Mouse (Mus musculus) intestine, postnatal 0 days (tissue): ENCODE measurements around the gene Pax6. TPM values are rescaled to one million over a fixed set of nuclear protein-coding genes. Genes with fewer than 3 reads are reported as not detected.

Experiments
- ATAC-seq: fragments of 200-750 bp; cut with Nextera tagmentation; 2 replicates; pipeline ENCODE4 v1.8.0; 2017; ENCODE audit warnings: mild to moderate bottlenecking, moderate TSS enrichment, moderate library complexity
- H3K27ac ChIP-seq: fragments of 300-500 bp; sonication (generic); 2 replicates; pipeline ENCODE4 v1.5.1; 2014; ENCODE audit warnings: mild to moderate bottlenecking, low read depth, low read length, moderate library complexity
- H3K27me3 ChIP-seq: fragments of 300-500 bp; sonication (generic); replicated peaks from 2 replicates; pipeline ENCODE4 v1.6.1; 2014; ENCODE audit warnings: low read length, mixed read lengths; ENCODE audit not compliant: control insufficient read depth, insufficient read depth
- H3K36me3 ChIP-seq: fragments of 300-500 bp; sonication (generic); 2 replicates; pipeline ENCODE4 v1.6.1; 2014; ENCODE audit warnings: mild to moderate bottlenecking, moderate library complexity; ENCODE audit not compliant: control insufficient read depth, insufficient read depth
- H3K4me1 ChIP-seq: fragments of 300-500 bp; sonication (generic); replicated peaks from 2 replicates; pipeline ENCODE4 v1.6.1; 2014; ENCODE audit warnings: antibody characterized with exemption, low read length, mixed read lengths; ENCODE audit not compliant: control insufficient read depth, insufficient read depth
- H3K4me2 ChIP-seq: fragments of 300-500 bp; sonication (generic); replicated peaks from 2 replicates; pipeline ENCODE4 v1.6.1; 2014; ENCODE audit warnings: low read depth, mild to moderate bottlenecking, moderate library complexity
- H3K4me3 ChIP-seq: fragments of 300-500 bp; sonication (generic); 2 replicates; pipeline ENCODE4 v1.5.1; 2014; ENCODE audit warnings: low read depth, low read length
- H3K9ac ChIP-seq: fragments of 300-500 bp; sonication (generic); 2 replicates; pipeline ENCODE4 v1.6.1; 2014; ENCODE audit warnings: mild to moderate bottlenecking, low read depth, low read length
- H3K9me3 ChIP-seq: fragments of 300-500 bp; sonication (generic); 2 replicates; pipeline ENCODE4 v1.6.1; 2016; ENCODE audit warnings: mixed run types; ENCODE audit not compliant: control insufficient read depth
- CTCF ChIP-seq: sonication (generic); IDR thresholded peaks from 2 replicates; pipeline ENCODE4 v1.5.1; 2016; ENCODE audit warnings: low read depth, mild to moderate bottlenecking, control low read depth, antibody characterized with exemption, moderate library complexity
- WGBS: fragments of 180-500 bp; shearing (Covaris S2); extraction: QIAGEN DNeasy Blood & Tissue Kit; methylation state at CpG from one replicate; pipeline ENCODE4 v1.1.7; 2014; 5-methylcytosine and 5-hydroxymethylcytosine counted together
- polyA plus RNA-seq: library from polyadenylated mRNA; unstranded; fragments of >200 nt; fragmentation: Nextera tagmentation; extraction: Ambion mirVana; gene quantifications from 2 replicates; pipeline ENCODE4 v1.2.1, GENCODE M21; 2015

Pax6 gene
- polyA plus RNA-seq, 1 experiment from 2014 or later, result 0.43 TPM

GRCm38 (mm10) chr2:105726657-105727056 lies 58.0 kb downstream of the Pax6 start:
- Histone ChIP-seq H3K36me3 (no peaks in the 10 kb centered on the region), H3K4me1 (no peaks in the 10 kb centered on the region), H3K4me2 (no peak overlapping the region), H3K27ac (no peak overlapping the region), H3K4me3 (no peak overlapping the region), H3K27me3 (no peaks in the 10 kb centered on the region), H3K9ac (no peak overlapping the region), H3K9me3 (no peaks in the 10 kb centered on the region)
- 82% methylated on average over 9 of the region's 9 CpGs for WGBS
- TF ChIP-seq CTCF, result no peak
- no peak for ATAC-seq

GRCm38 (mm10) chr2:105730704-105731103 lies 62.0 kb downstream of the Pax6 start:
- H3K4me3 ChIP-seq, result no peak overlapping the region
- TF ChIP-seq CTCF, result no peak
- H3K27ac ChIP-seq, result no peak overlapping the region
- no peaks in the 10 kb centered on the region for H3K36me3 ChIP-seq
- no peaks in the 10 kb centered on the region for H3K27me3 ChIP-seq
- no peak overlapping the region for H3K9ac ChIP-seq
- no peak for ATAC-seq
- 91% methylated on average over 3 of the region's 3 CpGs for WGBS
- H3K4me1 ChIP-seq, result no peaks in the 10 kb centered on the region
- H3K4me2 ChIP-seq, result no peak overlapping the region
- H3K9me3 ChIP-seq, result no peaks in the 10 kb centered on the region

- H3K27ac ChIP-seq, result no peak overlapping the region
- H3K4me1 ChIP-seq, result no peaks in the 10 kb centered on the region
- no peak for ATAC-seq
- H3K4me2 ChIP-seq, result no peak overlapping the region
- no peaks in the 10 kb centered on the region for H3K9me3 ChIP-seq
- no peaks in the 10 kb centered on the region for H3K27me3 ChIP-seq
- TF ChIP-seq CTCF, result no peak
- H3K9ac ChIP-seq, result no peak overlapping the region
- no peak overlapping the region for H3K4me3 ChIP-seq
- H3K36me3 ChIP-seq, result no peaks in the 10 kb centered on the region
These were observed 67.5 kb downstream of the Pax6 start for GRCm38 (mm10) chr2:105736166-105736565.

GRCm38 (mm10) chr2:105746896-105747295 lies 78.2 kb downstream of the Pax6 start:
- Histone ChIP-seq H3K4me1 (0 out of 2 replicates have a peak, but pooled peaks cover 3% of the 10 kb centered on the region), H3K27ac (no peak overlapping the region), H3K9ac (no peak overlapping the region), H3K4me3 (no peak overlapping the region), H3K27me3 (no peaks in the 10 kb centered on the region), H3K9me3 (no peaks in the 10 kb centered on the region), H3K4me2 (no peak overlapping the region), H3K36me3 (no peaks in the 10 kb centered on the region)
- ATAC-seq, result no peak
- no peak for TF ChIP-seq CTCF
- 86% methylated on average over 7 of the region's 7 CpGs for WGBS

Other genes starting within 250 kb of the Pax6 start
- gene Elp4, start 235.7 kb downstream of the Pax6 start, polyA plus RNA-seq, result 11.2 and 11.6 TPM in 2 replicates
- 97.6 and 102 TPM in 2 replicates for gene Immp1l, start 235.7 kb downstream of the Pax6 start, polyA plus RNA-seq